Mouse (Mus musculus) kidney, adult 2 months (tissue): Measurements from ENCODE around the gene 1700088E04Rik.

Source experiments
- CTCF ChIP-seq: fragments of 200-500 bp; conservative IDR thresholded peaks from 2 replicates; pipeline ENCODE4 v1.5.1; 2011; ENCODE audit warnings: low read depth, mild to moderate bottlenecking, control low read depth, low read length, moderate library complexity, mixed read lengths; ENCODE audit not compliant: insufficient read depth, insufficient read length
- POLR2A ChIP-seq: fragments of 200-500 bp; IDR thresholded peaks from one replicate; pipeline ENCODE4 v1.6.1; 2011; ENCODE audit warnings: low read depth, low read length, control low read depth

GRCm38 (mm10) chr15:79139640-79140039 is 1.4 kb downstream of the 1700088E04Rik start:
- TF ChIP-seq CTCF (peak; percentile 63), POLR2A (no peak)
